Comparison of ENCODE assay signal across 18 mouse cellular contexts in the genomic region with DNA sequence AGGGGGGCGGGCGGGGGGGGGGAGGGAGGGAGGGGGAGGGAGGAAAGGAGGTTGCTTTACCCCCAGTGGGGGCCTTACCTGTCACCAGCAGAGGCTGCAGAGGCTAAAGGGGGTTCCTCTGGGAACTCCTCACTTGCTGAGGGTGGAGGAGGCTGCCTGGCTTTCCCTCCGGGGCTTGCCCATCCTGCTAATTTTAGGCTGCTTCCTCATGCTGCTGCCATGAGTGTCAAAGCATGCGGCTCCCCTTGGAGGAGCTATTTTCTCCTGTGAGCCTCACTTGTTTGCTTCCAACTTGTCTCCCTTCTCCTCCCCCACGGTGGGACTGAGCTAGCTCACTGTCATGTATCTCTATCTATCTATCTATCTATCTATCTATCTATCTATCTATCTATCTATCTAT. TPM values are rescaled to one million over a fixed set of nuclear protein-coding genes. Genes with fewer than 3 reads are reported as not detected.
DNase-seq lines count a peak whose midpoint lies in the region; ATAC-seq and TF ChIP-seq lines count a peak whose summit lies in the region.
"Had no signal": no experiment of that assay in that cellular context is flagged by ENCODE, and none has a peak within 500 bp of the region (broad histone marks: within the 10 kb centered on the region; RNA-seq: fewer than 3 reads in every experiment).

No protein-coding gene starts in this region.

- H3K4me1 ChIP-seq in CH12.LX (ENCODE audit: control insufficient read depth in 1 of 2, insufficient read depth in 2 of 2): peaks cover 0 to 21% of the 10 kb centered on the region in 2 experiments; a peak in 2 of 4 replicates
- H3K4me1 ChIP-seq in liver, embryonic 11.5 days (replicated peaks; ENCODE audit: control insufficient read depth, insufficient read depth, low read length): no peaks in the 10 kb centered on the region
- no peaks in the 10 kb centered on the region for H3K4me1 ChIP-seq in midbrain, postnatal 0 days (ENCODE audit: insufficient read depth, low read length)
- H3K4me1 ChIP-seq: forebrain, embryonic 15.5 days; neural tube, embryonic 13.5 days had no signal

- H3K9me3 ChIP-seq in CH12.LX (replicated peaks; ENCODE audit: low read length): peaks cover 7% of the 10 kb centered on the region
- H3K9me3 ChIP-seq in liver, embryonic 11.5 days (ENCODE audit: control insufficient read depth, low read length): no peaks in the 10 kb centered on the region
- no peaks in the 10 kb centered on the region for H3K9me3 ChIP-seq in midbrain, postnatal 0 days (ENCODE audit: low read length)
- H3K9me3 ChIP-seq: forebrain, embryonic 15.5 days; neural tube, embryonic 13.5 days had no signal

- no peak for TF ChIP-seq POLR2A in CH12.LX (IDR thresholded peaks at IDR 0.05; ENCODE audit: low read depth, low read length)

- H3K9ac ChIP-seq in CH12.LX (ENCODE audit: insufficient read depth, low read depth): no peak overlapping the region
- H3K9ac ChIP-seq in liver, embryonic 11.5 days (ENCODE audit: low read depth, low read length): no peak overlapping the region
- H3K9ac ChIP-seq in midbrain, postnatal 0 days (replicated peaks; ENCODE audit: low read length, poor library complexity, severe bottlenecking): no peak overlapping the region
- H3K9ac ChIP-seq: forebrain, embryonic 15.5 days; liver, embryonic 14.5 days; neural tube, embryonic 13.5 days had no signal

- no peak overlapping the region for H3K4me3 ChIP-seq in CH12.LX (replicated peaks in 1 of 3; ENCODE audit: low read depth in 2 of 3, low read length in 2 of 3, poor library complexity in 1 of 3)
- H3K4me3 ChIP-seq in liver, embryonic 11.5 days (ENCODE audit: low read depth, low read length): no peak overlapping the region
- no peak overlapping the region for H3K4me3 ChIP-seq in midbrain, postnatal 0 days (ENCODE audit: low read depth, low read length)
- H3K4me3 ChIP-seq: forebrain, embryonic 15.5 days; megakaryocyte, embryonic 14.5 days; neural tube, embryonic 13.5 days had no signal

- H3K27me3 ChIP-seq in CH12.LX (replicated peaks): no peaks in the 10 kb centered on the region
- H3K27me3 ChIP-seq in liver, embryonic 11.5 days (replicated peaks; ENCODE audit: control insufficient read depth, insufficient read depth, low read length): no peaks in the 10 kb centered on the region
- H3K27me3 ChIP-seq in midbrain, postnatal 0 days (ENCODE audit: insufficient read depth, low read length): no peaks in the 10 kb centered on the region
- H3K27me3 ChIP-seq: forebrain, embryonic 15.5 days; megakaryocyte, embryonic 14.5 days; neural tube, embryonic 13.5 days had no signal

- no peak for TF ChIP-seq EP300 in CH12.LX (IDR thresholded peaks at IDR 0.05; ENCODE audit: low read length)

- no peaks in the 10 kb centered on the region for H3K36me3 ChIP-seq in CH12.LX (replicated peaks in 1 of 2; ENCODE audit: control insufficient read depth in 1 of 2, insufficient read depth in 1 of 2, low read length in 1 of 2)
- H3K36me3 ChIP-seq in liver, embryonic 11.5 days (ENCODE audit: control insufficient read depth, insufficient read depth, low read length): no peaks in the 10 kb centered on the region
- H3K36me3 ChIP-seq in midbrain, postnatal 0 days (ENCODE audit: insufficient read depth, low read length): no peaks in the 10 kb centered on the region
- H3K36me3 ChIP-seq: forebrain, embryonic 15.5 days; neural tube, embryonic 13.5 days had no signal

- TF ChIP-seq CTCF in CH12.LX (conservative IDR thresholded peaks at IDR 0.05 in 1 of 2, IDR thresholded peaks at IDR 0.05 in 1 of 2; ENCODE audit: low read depth in 2 of 2, low read length in 2 of 2): no peak
- TF ChIP-seq CTCF in midbrain, postnatal 0 days (IDR thresholded peaks at IDR 0.05): no peak

- no peak overlapping the region for H3K4me2 ChIP-seq in CH12.LX (ENCODE audit: insufficient read depth, low read depth, poor library complexity, severe bottlenecking)
- H3K4me2 ChIP-seq in liver, embryonic 11.5 days: no peak overlapping the region
- no peak overlapping the region for H3K4me2 ChIP-seq in midbrain, postnatal 0 days (ENCODE audit: low read depth, low read length, poor library complexity, severe bottlenecking)
- H3K4me2 ChIP-seq: forebrain, embryonic 15.5 days; neural tube, embryonic 13.5 days had no signal

- no peak overlapping the region for H3K27ac ChIP-seq in CH12.LX (ENCODE audit: insufficient read depth, low read depth)
- H3K27ac ChIP-seq in liver, embryonic 11.5 days (ENCODE audit: low read depth, low read length): no peak overlapping the region
- no peak overlapping the region for H3K27ac ChIP-seq in midbrain, postnatal 0 days (ENCODE audit: low read depth, low read length)
- H3K27ac ChIP-seq: forebrain, embryonic 15.5 days; liver, embryonic 14.5 days; neural tube, embryonic 13.5 days had no signal

- 38% methylated on average over 4 of the region's 5 CpGs for WGBS in liver, embryonic 11.5 days
- 44% methylated on average over 3 of the region's 5 CpGs for WGBS in midbrain, postnatal 0 days

- DNase-seq in frontal cortex, postnatal 25 days (ENCODE audit: low spot score in 2 of 2): no peak
- no peak for DNase-seq in CH12.LX (ENCODE audit: extremely low read depth)
- DNase-seq in heart, adult 9 months (ENCODE audit: low spot score in 2 of 2): peak; percentile 41
- DNase-seq in right cerebral cortex, adult 2 months (ENCODE audit: low spot score in 2 of 2): peak; percentile 17 to 25
- no peak for DNase-seq in liver, embryonic 11.5 days (ENCODE audit: low spot score)
- no peak for DNase-seq in layer of hippocampus, adult 18-20 months (ENCODE audit: low spot score in 2 of 2)
- no peak for DNase-seq in midbrain, postnatal 0 days (ENCODE audit: low spot score)
- DNase-seq: cerebellum, postnatal 25 days; kidney, adult 2 months; kidney, postnatal 36 days had no signal

- dilution Hi-C loops in CH12.LX (cut with MboI; ENCODE audit: extremely low pct_ligation_motif_present, extremely low pct_unique_long_range_greater_than_20kb, low sequenced_read_pairs): no loop called here

- no peak for TF ChIP-seq RAD21 in CH12.LX (IDR thresholded peaks at IDR 0.05; ENCODE audit: low read depth, low read length)

- no peaks in the 10 kb centered on the region for H3K79me2 ChIP-seq in CH12.LX (replicated peaks; ENCODE audit: control insufficient read depth, extremely low read depth, insufficient read depth, poor library complexity, severe bottlenecking)

- in situ Hi-C loops in CH12.LX (cut with MboI; ENCODE audit: low pct_ligation_motif_present, low pct_unique_long_range_greater_than_20kb, low sequenced_read_pairs): loop anchor here (10.0 kb wide), 1 partner anchor 56 kb away; no protein-coding TSS in a partner anchor

- ATAC-seq in frontal cortex, adult (ENCODE audit: low TSS enrichment): peak; percentile 75
- ATAC-seq in liver, embryonic 11.5 days (replicated peaks; ENCODE audit: low FRiP score): no peak
- no peak for ATAC-seq in midbrain, postnatal 0 days (ENCODE audit: low FRiP score)
- ATAC-seq: forebrain, embryonic 15.5 days; lung, postnatal 0 days had no signal

TF ChIP-seq in CH12.LX, 34 proteins besides CTCF, POLR2A, EP300 and RAD21:
- no peak for TF ChIP-seq MAZ (IDR thresholded peaks at IDR 0.05; ENCODE audit: low read depth, low read length)
- peak; percentile 55; the same call in 1 of the 2 replicates for TF ChIP-seq MEF2A (IDR thresholded peaks at IDR 0.05; ENCODE audit: borderline replicate concordance, low read depth, low read length)
- TF ChIP-seq ZMIZ1 (IDR thresholded peaks at IDR 0.05; ENCODE audit: low read depth, low read length): no peak

RNA-seq across cellular contexts. Expression of gene Herc4, which starts 12.8 kb away (rescaled TPM):
- total RNA-seq in CH12.LX (2012; rRNA removed): 36.6 TPM in 2 replicates
- 96.1 and 101 TPM in 2 replicates for total RNA-seq in CH12.LX (2014; rRNA removed)
- 56.2 and 68.1 TPM in 2 replicates for polyA plus RNA-seq in CH12.LX (2012; ENCODE audit: insufficient read length, low read depth)
- 46.1 and 48.8 TPM in 2 replicates for polyA plus RNA-seq in liver, embryonic 11.5 days (2014; fragmentation: Nextera tagmentation; extraction: Ambion mirVana)
- 10 to 100 TPM; 31.7 to 36.1 TPM for total RNA-seq in layer of hippocampus, adult 18-20 months (2021)
- total RNA-seq in midbrain, postnatal 0 days (2014; rRNA removed): 24.8 and 40.6 TPM in 2 replicates
- 15.4 and 20.4 TPM in 2 replicates for polyA plus RNA-seq in midbrain, postnatal 0 days (2015; fragmentation: Nextera tagmentation; extraction: Ambion mirVana)

RNA-seq across cellular contexts. Expression of gene Mypn, which starts 27.1 kb away (rescaled TPM):
- total RNA-seq in CH12.LX (2012; rRNA removed) (0.08 and 0.17 TPM in 2 replicates), CH12.LX (2014; rRNA removed) (0.39 and 0.47 TPM in 2 replicates)
- 0.46 and 0.81 TPM in 2 replicates for polyA plus RNA-seq in CH12.LX (2012; ENCODE audit: insufficient read length, low read depth)
- 0.16 and 0.30 TPM in 2 replicates for polyA plus RNA-seq in liver, embryonic 11.5 days (2014; fragmentation: Nextera tagmentation; extraction: Ambion mirVana)
- 1 to 10 TPM; 1.7 to 2.4 TPM for total RNA-seq in layer of hippocampus, adult 18-20 months (2021)
- 0.22 and 0.57 TPM in 2 replicates for total RNA-seq in midbrain, postnatal 0 days (2014; rRNA removed)
- polyA plus RNA-seq in midbrain, postnatal 0 days (2015; fragmentation: Nextera tagmentation; extraction: Ambion mirVana): 0.74 and 0.88 TPM in 2 replicates
- total RNA-seq: granulocyte monocyte progenitor cell, adult 5-6 weeks; monocyte, adult 5-6 weeks had no signal

Comparison
In these comparisons a context has a peak if more than half of its experiments do, and no peak if none do; other contexts are left out.
1. DNase-seq: peak in heart, adult 9 months (2 of 2) and right cerebral cortex, adult 2 months (2 of 2); none in frontal cortex, postnatal 25 days (0 of 2), CH12.LX (single experiment), liver, embryonic 11.5 days (single experiment), layer of hippocampus, adult 18-20 months (0 of 2) and midbrain, postnatal 0 days (single experiment).